Mouse (Mus musculus): ENCODE data around the gene Ssu72. TPM values are rescaled to one million over a fixed set of nuclear protein-coding genes. Genes with fewer than 3 reads are reported as not detected.

Gene Ssu72
- total RNA-seq, 2 experiments from 2014 or later = 89.2 to 98.0 TPM

GRCm38 (mm10) chr4:155708988-155709387 is 4.4 kb downstream of the Ssu72 start:
- intact Hi-C loops (cut with DNase I) = no loop called here

GRCm38 (mm10) chr4:155710521-155711252 is 6.1 kb downstream of the Ssu72 start:
- intact Hi-C loops (cut with DNase I) = no loop called here
- no peak overlapping the region for H3K4me3 ChIP-seq
- H3K27ac ChIP-seq = peak overlapping the region; percentile 22
- no peak for DNase-seq (ENCODE audit: extremely low spot score in 1 of 2, low spot score in 2 of 2)
- no peak for TF ChIP-seq CTCF (IDR thresholded peaks at IDR 0.05)

More at GRCm38 (mm10) chr4:155708988-155709387, 4.4 kb downstream of the Ssu72 start:
- no peak overlapping the region for H3K4me3 ChIP-seq
- TF ChIP-seq CTCF (IDR thresholded peaks at IDR 0.05) = no peak
- peak overlapping the region; percentile 45; the same call in 1 of the 2 replicates for H3K27ac ChIP-seq
- DNase-seq (ENCODE audit: extremely low spot score in 1 of 2, low spot score in 2 of 2) = no peak

DNA sequence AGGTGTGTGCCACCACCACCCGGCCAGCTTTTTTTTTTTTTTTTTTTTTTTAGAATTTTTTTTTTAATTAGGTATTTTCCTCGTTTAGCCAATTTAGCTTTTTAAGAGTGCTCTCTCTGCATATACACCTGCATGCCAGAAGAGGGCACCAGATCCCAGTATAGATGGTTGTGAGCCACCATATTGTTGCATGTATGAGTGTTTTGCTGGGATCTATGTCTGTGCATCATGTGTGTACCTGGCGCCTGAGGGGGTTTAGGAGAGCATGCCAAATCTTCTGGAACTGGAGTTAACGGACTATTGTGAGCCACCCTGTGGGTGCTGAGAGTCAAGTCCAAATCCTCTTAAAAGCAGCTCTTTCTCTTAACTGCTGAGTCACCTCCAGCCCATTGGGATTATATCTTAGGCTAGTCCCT is 17.1 kb downstream of the Ssu72 start:
- Histone ChIP-seq H3K27ac (no peak overlapping the region), H3K4me3 (no peak overlapping the region)
- intact Hi-C loops (cut with DNase I) = loop anchor here (1.0 kb wide), 1 partner anchor 49 kb away; no protein-coding TSS in a partner anchor
- DNase-seq (ENCODE audit: extremely low spot score in 1 of 2, low spot score in 2 of 2) = no peak
- TF ChIP-seq CTCF (IDR thresholded peaks at IDR 0.05) = peak; percentile 67

DNA sequence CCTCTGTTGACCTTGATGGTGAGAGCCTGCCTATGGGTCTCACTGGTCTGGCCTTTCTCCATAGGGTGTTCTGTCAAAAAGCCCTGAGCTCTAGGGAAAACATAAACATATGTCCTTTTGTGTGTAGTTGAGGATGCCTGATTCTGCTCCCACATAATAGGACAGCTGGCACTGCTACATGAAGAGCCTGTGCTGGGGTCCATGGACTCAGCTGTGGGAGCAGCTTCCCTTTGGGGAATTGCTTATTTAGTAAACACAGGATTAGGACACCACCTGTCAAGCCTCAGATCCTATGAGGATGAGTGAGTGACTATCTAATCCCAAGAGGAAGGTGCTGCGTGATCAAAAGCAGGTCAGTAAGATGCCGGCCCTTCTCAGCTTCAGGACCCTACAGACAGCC is 23.4 kb downstream of the Ssu72 start:
- Histone ChIP-seq H3K27ac (no peak overlapping the region), H3K4me3 (no peak overlapping the region)
- no peak for TF ChIP-seq CTCF (IDR thresholded peaks at IDR 0.05)
- intact Hi-C loops (cut with DNase I) = no loop called here
- DNase-seq (ENCODE audit: extremely low spot score in 1 of 2, low spot score in 2 of 2) = no peak

DNA sequence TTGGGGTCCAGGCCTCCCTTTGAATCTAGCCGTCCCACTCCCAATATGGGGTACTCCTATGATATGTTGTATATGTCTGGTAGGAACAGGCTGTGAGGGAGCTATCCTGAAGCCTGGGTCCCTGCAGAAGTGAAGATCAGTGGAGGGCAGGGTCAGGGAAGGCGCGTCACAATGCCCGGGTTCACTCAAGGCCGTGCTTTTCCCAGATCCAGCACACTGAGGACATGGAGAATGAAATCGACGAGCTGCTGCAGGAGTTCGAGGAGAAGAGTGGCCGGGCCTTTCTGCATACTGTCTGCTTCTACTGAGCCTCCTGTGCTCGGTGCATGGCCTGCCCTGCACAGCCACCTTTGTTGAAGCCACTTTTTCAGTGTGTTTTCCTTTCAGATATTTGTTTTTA is 28.7 kb downstream of the Ssu72 start:
- no peak overlapping the region for H3K27ac ChIP-seq
- no peak overlapping the region for H3K4me3 ChIP-seq
- intact Hi-C loops (cut with DNase I) = no loop called here
- TF ChIP-seq CTCF (IDR thresholded peaks at IDR 0.05) = no peak
- no peak for DNase-seq (ENCODE audit: extremely low spot score in 1 of 2, low spot score in 2 of 2)

DNA sequence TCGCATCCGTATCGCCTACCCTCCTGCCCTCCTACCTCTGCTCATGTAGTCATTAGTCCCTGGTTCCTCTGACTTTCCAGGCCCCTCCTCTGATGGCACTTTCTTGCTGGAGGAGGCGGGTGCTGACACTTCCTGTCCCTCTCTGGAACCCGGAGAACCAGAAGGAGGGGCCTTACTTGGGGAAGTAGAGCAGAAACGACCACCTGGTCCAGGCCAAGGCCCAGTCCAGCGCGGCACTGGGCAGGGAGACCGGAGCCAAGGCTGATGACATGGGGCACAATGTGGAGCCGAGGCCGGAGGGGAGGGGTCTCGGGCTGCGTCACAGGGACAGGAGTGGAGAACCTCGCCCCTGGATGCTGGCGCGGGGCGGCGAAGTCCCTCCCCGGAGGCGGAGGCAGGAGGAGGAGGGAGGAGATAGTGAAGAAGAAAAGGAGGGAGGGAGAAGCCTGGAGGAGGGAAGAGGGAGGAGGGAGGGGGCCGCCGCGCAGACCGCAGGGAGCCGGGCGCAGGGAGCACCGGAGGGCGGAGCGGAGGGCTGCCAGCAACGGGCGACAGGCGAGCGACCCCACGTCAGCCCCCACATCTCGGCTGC is 29.8 kb downstream of the Ssu72 start, which contains the start of gene Tmem240:
Tmem240 (plus strand) TSS at position 451 of the 592 bp plus-strand sequence.
- peak within 1 kb of the TSS; percentile 59 for H3K4me3 ChIP-seq
- no peak for TF ChIP-seq CTCF (IDR thresholded peaks at IDR 0.05)
- intact Hi-C loops (cut with DNase I) = loop anchor here (2.0 kb wide), 1 partner anchor 30 kb away; the partner anchor contains the start of gene Ssu72
- peak; percentile 88 to 89 for DNase-seq (ENCODE audit: extremely low spot score in 1 of 2, low spot score in 2 of 2)
- peak within 1 kb of the TSS; percentile 93 for H3K27ac ChIP-seq

GRCm38 (mm10) chr4:155734951-155735702 is 30.5 kb downstream of the Ssu72 start:
- peak overlapping the region; percentile 93 for H3K27ac ChIP-seq
- peak; percentile 51 to 54 for DNase-seq (ENCODE audit: extremely low spot score in 1 of 2, low spot score in 2 of 2)
- TF ChIP-seq CTCF (IDR thresholded peaks at IDR 0.05) = no peak
- peak overlapping the region; percentile 59 for H3K4me3 ChIP-seq
- intact Hi-C loops (cut with DNase I) = loop anchor here (2.0 kb wide), 1 partner anchor 30 kb away; the partner anchor contains the start of gene Ssu72

DNA sequence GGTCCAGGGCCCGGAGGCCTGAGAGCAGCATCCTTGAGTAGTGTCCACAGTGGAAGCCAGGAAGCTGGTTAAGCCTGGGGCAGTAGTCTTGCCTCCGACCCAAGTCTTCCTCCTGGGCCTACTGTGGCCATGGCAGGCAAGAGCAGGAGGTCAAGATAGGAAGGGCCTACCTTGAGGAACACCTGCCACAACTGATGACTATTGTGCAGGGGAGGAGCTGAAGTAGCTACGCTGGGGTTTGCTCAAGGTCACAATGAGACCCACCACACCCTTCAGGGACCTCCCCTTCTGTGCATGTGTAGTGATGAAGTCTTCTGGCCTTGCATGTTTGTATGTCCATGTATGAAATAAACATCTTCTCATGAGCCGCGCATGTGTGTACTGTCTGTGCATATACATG is 31.2 kb downstream of the Ssu72 start:
- no peak for DNase-seq (ENCODE audit: extremely low spot score in 1 of 2, low spot score in 2 of 2)
- no peak for TF ChIP-seq CTCF (IDR thresholded peaks at IDR 0.05)
- H3K4me3 ChIP-seq = peak overlapping the region; percentile 59
- intact Hi-C loops (cut with DNase I) = loop anchor here (2.0 kb wide), 1 partner anchor 31 kb away; the partner anchor contains the start of gene Ssu72
- peak overlapping the region; percentile 93 for H3K27ac ChIP-seq

DNA sequence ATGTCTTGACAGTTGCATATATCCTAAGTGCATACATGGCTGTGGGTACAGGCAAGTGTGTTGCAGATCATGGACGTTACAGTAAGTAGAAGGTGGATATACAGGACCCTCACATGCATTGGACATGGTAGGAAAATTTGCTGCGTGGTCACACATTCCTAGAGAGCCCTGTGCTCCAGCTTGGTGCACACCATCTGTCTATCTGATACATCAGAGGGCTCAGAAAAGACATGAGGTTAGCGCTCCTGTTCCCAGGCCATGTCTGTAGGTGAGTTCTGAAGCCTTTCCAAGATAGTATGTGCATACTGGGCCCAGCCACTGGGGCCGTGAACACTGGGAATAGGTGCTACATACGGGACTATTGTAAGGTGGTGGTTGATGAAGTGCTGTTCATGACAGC is 31.8 kb downstream of the Ssu72 start:
- no peak for DNase-seq (ENCODE audit: extremely low spot score in 1 of 2, low spot score in 2 of 2)
- Histone ChIP-seq H3K4me3 (no peak overlapping the region; the same call in 1 of the 2 replicates), H3K27ac (no peak overlapping the region)
- intact Hi-C loops (cut with DNase I) = no loop called here
- no peak for TF ChIP-seq CTCF (IDR thresholded peaks at IDR 0.05)

DNA sequence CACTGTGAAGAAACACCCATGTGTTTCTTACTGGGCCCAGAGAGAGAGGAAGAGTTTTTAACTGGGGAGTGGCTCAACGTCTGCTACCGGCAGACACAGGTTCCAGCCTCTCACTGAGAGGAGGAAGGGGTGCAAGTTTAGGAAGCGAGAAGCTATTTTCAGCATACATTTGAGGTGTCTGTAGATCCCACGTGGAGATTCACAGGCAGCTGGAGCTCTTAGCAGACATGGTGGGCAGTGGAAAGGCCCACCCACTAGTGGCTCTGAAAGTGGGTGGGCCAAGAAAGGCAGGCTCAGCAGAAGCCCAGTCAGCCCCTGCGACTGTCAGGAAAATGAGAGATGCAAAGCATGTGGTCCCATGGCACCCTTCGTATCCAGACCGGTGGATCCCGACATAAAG is 33.7 kb downstream of the Ssu72 start:
- DNase-seq (ENCODE audit: extremely low spot score in 1 of 2, low spot score in 2 of 2) = peak in 1 of 2 experiments; percentile 35

DNA sequence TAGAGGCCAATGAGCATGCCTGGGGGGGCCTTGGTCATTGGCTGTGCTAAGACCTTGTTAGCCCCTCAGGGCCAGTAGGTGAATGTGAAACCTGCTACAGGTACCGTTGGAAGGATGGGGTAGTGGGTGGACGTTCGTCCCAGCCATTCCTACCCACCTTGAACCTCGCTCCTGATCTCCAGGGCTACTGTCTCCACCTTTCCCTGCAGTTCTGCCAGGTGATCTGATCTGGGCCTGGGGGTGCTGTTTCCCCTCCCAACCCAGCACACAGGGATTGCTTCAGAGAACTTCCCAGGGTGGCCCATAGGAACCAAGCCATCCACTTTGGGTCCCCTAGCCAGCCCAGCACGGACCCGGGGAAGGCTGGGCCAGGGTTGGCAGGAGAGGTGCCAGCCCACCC is 34.6 kb downstream of the Ssu72 start:
- intact Hi-C loops (cut with DNase I) = no loop called here
- Histone ChIP-seq H3K27ac (no peak overlapping the region; the same call in 1 of the 2 replicates), H3K4me3 (no peak overlapping the region)
- no peak for DNase-seq (ENCODE audit: extremely low spot score in 1 of 2, low spot score in 2 of 2)
- no peak; the same call in 1 of the 2 replicates for TF ChIP-seq CTCF (IDR thresholded peaks at IDR 0.05)

More for the DNA sequence above, 33.7 kb downstream of the Ssu72 start:
- intact Hi-C loops (cut with DNase I) = no loop called here
- Histone ChIP-seq H3K4me3 (no peak overlapping the region), H3K27ac (peak overlapping the region; percentile 57)
- TF ChIP-seq CTCF (IDR thresholded peaks at IDR 0.05) = no peak
